Mouse (Mus musculus): ENCODE data around the gene Mvb12b. TPM values are rescaled to one million over a fixed set of nuclear protein-coding genes. Genes with fewer than 3 reads are reported as not detected.

The Mvb12b gene
- polyA plus RNA-seq, 1 experiment from 2014 or later = 19.5 TPM

GRCm38 (mm10) chr2:33778466-33778865 is 109.3 kb downstream of the Mvb12b start:
- H3K4me3 ChIP-seq (ENCODE audit: inconsistent target) = no peak overlapping the region
- H3K36me3 ChIP-seq (ENCODE audit: inconsistent target) = no peaks in the 10 kb centered on the region
- no peak overlapping the region for H3K27ac ChIP-seq
- WGBS (ENCODE audit: missing documents) = 94% methylated on average over 4 of the region's 4 CpGs
- no peaks in the 10 kb centered on the region for H3K79me2 ChIP-seq (ENCODE audit: inconsistent target)

DNA sequence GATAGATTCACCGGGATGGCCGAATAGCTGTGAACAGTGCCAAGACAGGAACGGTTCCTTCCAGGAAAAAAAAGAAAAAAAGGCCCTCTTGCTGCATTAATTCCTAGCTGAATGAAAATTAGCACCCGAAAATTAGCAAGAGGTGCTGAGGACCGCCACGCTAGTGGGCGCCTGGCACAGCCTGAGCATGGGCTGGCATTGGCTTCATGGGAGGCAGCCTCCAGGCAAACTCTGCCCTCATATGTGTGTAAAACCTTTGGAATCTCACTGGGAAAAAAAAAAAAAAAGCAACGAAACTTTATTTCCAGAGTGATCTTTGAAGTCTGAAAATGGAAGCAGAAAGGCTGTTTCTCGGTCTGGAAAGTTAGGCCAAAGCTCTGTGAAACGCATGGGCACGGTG is 110.7 kb downstream of the Mvb12b start:
- peaks cover 10% of the 10 kb centered on the region; the same call in 1 of the 2 replicates for H3K36me3 ChIP-seq (ENCODE audit: inconsistent target)
- no peaks in the 10 kb centered on the region for H3K79me2 ChIP-seq (ENCODE audit: inconsistent target)
- no peak overlapping the region for H3K4me3 ChIP-seq (ENCODE audit: inconsistent target)
- 97% methylated on average over 11 of the region's 11 CpGs for WGBS (ENCODE audit: missing documents)
- no peak overlapping the region for H3K27ac ChIP-seq

- Histone ChIP-seq H3K79me2 (ENCODE audit: inconsistent target) (no peaks in the 10 kb centered on the region), H3K4me3 (ENCODE audit: inconsistent target) (no peak overlapping the region), H3K36me3 (ENCODE audit: inconsistent target) (peaks cover 10% of the 10 kb centered on the region; the same call in 1 of the 2 replicates), H3K27ac (no peak overlapping the region)
- WGBS (ENCODE audit: missing documents) = 93% methylated on average over 2 of the region's 2 CpGs
These were observed 112.9 kb downstream of the Mvb12b start for GRCm38 (mm10) chr2:33774884-33775283.

GRCm38 (mm10) chr2:33774106-33774505 is 113.6 kb downstream of the Mvb12b start:
- Histone ChIP-seq H3K36me3 (ENCODE audit: inconsistent target) (peaks cover 10% of the 10 kb centered on the region; the same call in 1 of the 2 replicates), H3K27ac (no peak overlapping the region)
- WGBS (ENCODE audit: missing documents) = 86% methylated on average over 4 of the region's 4 CpGs

DNA sequence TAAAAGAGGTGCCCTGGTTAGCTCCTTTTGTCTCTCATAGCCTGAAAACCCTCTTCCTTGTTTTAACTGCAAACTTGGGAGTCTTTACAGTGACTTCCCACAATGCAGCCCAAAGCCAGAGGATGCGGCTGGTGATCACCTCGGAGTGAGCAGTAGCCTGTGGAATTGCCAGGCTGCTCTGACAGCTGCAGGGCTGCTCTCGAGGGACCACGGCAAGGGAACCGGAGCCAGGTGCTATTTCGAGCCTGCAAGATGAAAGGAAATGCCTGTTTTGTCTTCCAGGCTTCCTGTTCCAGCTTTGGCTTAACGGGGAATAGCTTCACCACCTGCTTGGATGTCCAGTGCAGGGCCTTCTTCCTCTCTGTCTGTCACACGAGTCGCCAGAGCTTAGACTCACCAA is 115.3 kb downstream of the Mvb12b start:
- no peaks in the 10 kb centered on the region for H3K79me2 ChIP-seq (ENCODE audit: inconsistent target)
- no peak overlapping the region for H3K4me3 ChIP-seq (ENCODE audit: inconsistent target)
- peaks cover 10% of the 10 kb centered on the region; the same call in 1 of the 2 replicates for H3K36me3 ChIP-seq (ENCODE audit: inconsistent target)
- 81% methylated on average over 9 of the region's 9 CpGs for WGBS (ENCODE audit: missing documents)
- no peak overlapping the region for H3K27ac ChIP-seq

More at GRCm38 (mm10) chr2:33774106-33774505, 113.6 kb downstream of the Mvb12b start:
- H3K79me2 ChIP-seq (ENCODE audit: inconsistent target) = no peaks in the 10 kb centered on the region
- no peak overlapping the region for H3K4me3 ChIP-seq (ENCODE audit: inconsistent target)

GRCm38 (mm10) chr2:33771388-33771787 is 116.4 kb downstream of the Mvb12b start:
- Histone ChIP-seq H3K4me3 (ENCODE audit: inconsistent target) (no peak overlapping the region), H3K27ac (no peak overlapping the region), H3K36me3 (ENCODE audit: inconsistent target) (peaks cover 10% of the 10 kb centered on the region; the same call in 1 of the 2 replicates), H3K79me2 (ENCODE audit: inconsistent target) (no peaks in the 10 kb centered on the region)
- WGBS (ENCODE audit: missing documents) = 93% methylated on average over 10 of the region's 10 CpGs

DNA sequence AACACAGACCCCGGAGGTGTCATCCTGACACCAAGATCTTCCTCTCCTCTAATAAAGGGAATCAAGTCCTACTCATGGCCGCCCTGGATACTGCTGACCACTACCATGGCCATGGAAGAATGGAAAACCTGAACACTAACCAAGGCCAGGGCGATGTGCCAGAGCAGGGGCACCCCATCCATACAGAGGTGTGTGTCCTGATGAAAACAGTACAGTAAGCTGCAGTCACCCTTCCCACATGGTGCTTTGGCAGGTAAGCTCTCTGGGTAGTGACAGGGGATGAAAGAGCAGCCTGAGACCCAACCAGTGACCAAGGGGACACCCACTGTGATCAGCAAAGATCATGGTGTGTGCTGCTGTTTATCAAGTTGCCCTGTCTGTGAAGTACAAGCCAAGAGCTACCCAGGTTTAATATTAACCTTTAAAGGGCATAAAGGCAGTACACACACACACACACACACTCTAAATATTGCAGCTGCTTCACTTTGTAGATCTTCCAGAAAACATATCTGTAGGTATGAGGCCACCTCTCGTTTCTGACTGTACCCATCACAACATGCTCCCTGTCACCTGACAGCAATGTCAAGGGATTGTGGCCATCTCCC is 117.1 kb downstream of the Mvb12b start:
- no peak overlapping the region for H3K4me3 ChIP-seq (ENCODE audit: inconsistent target)
- no peak overlapping the region for H3K27ac ChIP-seq
- 95% methylated on average over 4 of the region's 4 CpGs for WGBS (ENCODE audit: missing documents)
- H3K36me3 ChIP-seq (ENCODE audit: inconsistent target) = peaks cover 10% of the 10 kb centered on the region; the same call in 1 of the 2 replicates
- H3K79me2 ChIP-seq (ENCODE audit: inconsistent target) = no peaks in the 10 kb centered on the region

DNA sequence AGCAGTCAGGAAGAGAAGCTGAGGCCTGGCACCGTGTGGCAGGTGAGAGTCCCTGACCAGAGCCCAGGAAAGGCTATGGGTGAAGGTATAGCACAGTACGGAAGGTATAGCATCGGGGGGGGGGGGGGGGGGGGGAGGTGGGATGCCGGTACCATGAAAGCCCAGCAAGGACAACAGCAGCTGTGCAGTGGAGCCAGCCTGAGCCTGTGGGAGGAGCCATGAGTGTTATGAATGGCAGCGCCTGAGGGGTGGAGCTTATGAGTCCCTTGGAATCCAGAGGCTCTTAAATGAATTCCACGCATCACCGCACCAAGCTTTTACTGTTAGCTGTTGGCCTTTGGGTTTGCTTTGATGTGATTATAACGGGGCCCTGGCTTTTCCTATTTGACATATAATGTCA is 123.3 kb downstream of the Mvb12b start:
- no peak overlapping the region for H3K27ac ChIP-seq
- WGBS (ENCODE audit: missing documents) = 93% methylated on average over 5 of the region's 8 CpGs
- H3K36me3 ChIP-seq (ENCODE audit: inconsistent target) = no peaks in the 10 kb centered on the region
- no peaks in the 10 kb centered on the region for H3K79me2 ChIP-seq (ENCODE audit: inconsistent target)
- no peak overlapping the region for H3K4me3 ChIP-seq (ENCODE audit: inconsistent target)

DNA sequence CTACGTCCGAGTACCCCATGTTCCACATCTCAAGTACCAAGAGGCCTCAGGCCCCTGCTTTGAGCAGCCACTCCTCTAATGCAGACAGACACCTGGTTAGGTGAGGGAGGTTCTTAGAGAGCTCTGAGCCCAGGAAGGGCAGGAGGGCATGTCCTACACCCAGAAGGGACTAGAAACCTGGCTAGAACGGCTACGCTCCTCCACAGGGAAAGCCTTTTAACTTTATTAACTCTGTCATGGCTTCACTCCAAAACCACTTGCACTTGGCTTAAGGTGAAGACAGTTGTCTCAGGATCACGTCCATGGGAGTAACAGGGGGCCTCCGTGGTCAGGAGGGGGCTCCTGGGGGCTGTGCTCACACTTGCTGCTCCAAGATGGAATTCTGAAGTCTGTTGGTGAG is 125.5 kb downstream of the Mvb12b start:
- WGBS (ENCODE audit: missing documents) = 58% methylated on average over 6 of the region's 6 CpGs
- peak overlapping the region; percentile 15; the same call in 1 of the 2 replicates for H3K27ac ChIP-seq
- no peaks in the 10 kb centered on the region for H3K79me2 ChIP-seq (ENCODE audit: inconsistent target)
- no peaks in the 10 kb centered on the region for H3K36me3 ChIP-seq (ENCODE audit: inconsistent target)
- H3K4me3 ChIP-seq (ENCODE audit: inconsistent target) = no peak overlapping the region

GRCm38 (mm10) chr2:33760571-33760991 is 127.2 kb downstream of the Mvb12b start:
- no peak overlapping the region for H3K27ac ChIP-seq
- 93% methylated on average over 13 of the region's 13 CpGs for WGBS (ENCODE audit: missing documents)
- H3K36me3 ChIP-seq (ENCODE audit: inconsistent target) = no peaks in the 10 kb centered on the region
- no peak overlapping the region for H3K4me3 ChIP-seq (ENCODE audit: inconsistent target)
- H3K79me2 ChIP-seq (ENCODE audit: inconsistent target) = no peaks in the 10 kb centered on the region

DNA sequence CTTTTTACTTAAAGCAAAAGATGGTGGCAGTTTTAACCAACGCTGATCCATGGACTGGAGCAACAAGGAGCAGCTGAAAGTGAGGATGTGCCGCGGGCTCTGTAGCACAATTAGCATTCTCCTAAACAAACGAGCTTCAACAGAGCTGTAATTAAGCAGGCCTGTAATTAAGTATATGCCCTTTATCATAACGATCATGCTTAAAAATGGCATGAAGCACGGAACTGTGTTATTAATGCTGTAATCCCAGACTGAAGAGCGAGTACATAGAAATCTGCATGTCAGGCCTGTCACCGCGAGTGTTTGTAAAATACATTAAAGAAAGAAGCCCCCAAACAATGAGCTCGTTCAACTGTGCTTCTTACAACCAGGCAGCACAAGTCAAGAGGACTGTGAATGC is 128.3 kb downstream of the Mvb12b start:
- Histone ChIP-seq H3K79me2 (ENCODE audit: inconsistent target) (no peaks in the 10 kb centered on the region), H3K4me3 (ENCODE audit: inconsistent target) (no peak overlapping the region)
- WGBS (ENCODE audit: missing documents) = 96% methylated on average over 10 of the region's 10 CpGs

DNA sequence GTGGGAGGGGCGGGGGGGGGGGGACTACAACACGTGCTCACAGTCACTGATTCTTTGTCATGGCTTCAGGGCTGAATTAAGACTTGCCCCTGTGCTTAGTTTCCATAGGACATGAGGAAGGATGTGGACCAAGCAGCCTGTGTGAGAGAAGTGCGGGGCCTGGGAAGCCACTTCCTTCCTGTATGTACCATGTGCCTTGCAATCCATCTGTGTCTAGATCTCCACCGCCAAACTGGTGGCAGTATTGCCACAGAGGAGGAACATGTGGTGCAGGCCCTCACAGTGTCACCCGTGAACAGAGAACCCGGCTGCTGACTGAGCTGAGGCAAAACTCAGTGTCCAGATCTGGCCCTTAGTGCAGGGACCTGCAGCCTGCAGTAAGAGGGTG is 132.1 kb downstream of the Mvb12b start:
- Histone ChIP-seq H3K27ac (peak overlapping the region; percentile 85), H3K4me3 (ENCODE audit: inconsistent target) (no peak overlapping the region), H3K36me3 (ENCODE audit: inconsistent target) (no peaks in the 10 kb centered on the region; the same call in 1 of the 2 replicates), H3K79me2 (ENCODE audit: inconsistent target) (no peaks in the 10 kb centered on the region)
- 0% methylated on average over 6 of the region's 6 CpGs for WGBS (ENCODE audit: missing documents)

More for the DNA sequence above, 128.3 kb downstream of the Mvb12b start:
- Histone ChIP-seq H3K36me3 (ENCODE audit: inconsistent target) (no peaks in the 10 kb centered on the region), H3K27ac (no peak overlapping the region)

DNA sequence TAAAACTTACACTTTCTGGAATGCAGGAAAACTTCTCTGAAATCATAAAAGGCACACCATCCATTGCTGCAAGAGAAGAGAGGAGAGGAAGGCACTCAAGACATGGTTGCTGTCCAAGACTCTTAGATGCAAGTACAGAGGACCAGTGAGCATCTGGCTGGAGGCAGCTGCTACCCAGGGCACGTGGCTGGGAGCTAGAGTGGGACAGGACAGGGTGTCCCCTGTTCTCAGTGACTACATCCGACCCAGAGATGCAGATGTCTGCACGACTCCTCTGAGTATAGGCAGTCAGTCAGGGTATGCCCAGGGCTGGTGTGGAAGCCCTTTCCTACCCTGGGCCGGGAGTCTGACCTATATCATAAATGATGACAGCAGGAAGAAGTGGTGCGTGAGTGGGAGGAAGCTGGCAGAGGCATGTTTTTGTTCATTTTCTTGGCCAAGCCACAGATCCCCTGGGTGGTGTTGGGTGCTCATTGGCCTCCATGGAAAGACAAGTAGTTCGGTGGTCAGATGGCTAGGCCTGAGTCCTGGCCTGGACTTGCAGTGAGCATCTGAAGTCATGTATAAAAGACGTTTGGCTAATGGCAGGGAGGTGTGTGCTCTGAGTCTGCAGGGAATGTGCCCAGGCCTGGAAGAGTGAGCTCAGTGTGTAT is 132.6 kb downstream of the Mvb12b start:
- 24% methylated on average over 7 of the region's 7 CpGs for WGBS (ENCODE audit: missing documents)
- Histone ChIP-seq H3K27ac (peak overlapping the region; percentile 85), H3K36me3 (ENCODE audit: inconsistent target) (no peaks in the 10 kb centered on the region; the same call in 1 of the 2 replicates)

GRCm38 (mm10) chr2:33754317-33754633 is 133.5 kb downstream of the Mvb12b start:
- WGBS (ENCODE audit: missing documents) = 95% methylated on average over 3 of the region's 3 CpGs

More for the DNA sequence above, 132.6 kb downstream of the Mvb12b start:
- Histone ChIP-seq H3K79me2 (ENCODE audit: inconsistent target) (no peaks in the 10 kb centered on the region), H3K4me3 (ENCODE audit: inconsistent target) (no peak overlapping the region)

GRCm38 (mm10) chr2:33753630-33754316 is 134.0 kb downstream of the Mvb12b start:
- Histone ChIP-seq H3K27ac (peak overlapping the region; percentile 85; the same call in 1 of the 2 replicates), H3K79me2 (ENCODE audit: inconsistent target) (no peaks in the 10 kb centered on the region), H3K36me3 (ENCODE audit: inconsistent target) (peaks cover 9% of the 10 kb centered on the region; the same call in 1 of the 2 replicates), H3K4me3 (ENCODE audit: inconsistent target) (no peak overlapping the region)
- 66% methylated on average over 15 of the region's 15 CpGs for WGBS (ENCODE audit: missing documents)

More at GRCm38 (mm10) chr2:33754317-33754633, 133.5 kb downstream of the Mvb12b start:
- peaks cover 5% of the 10 kb centered on the region; the same call in 1 of the 2 replicates for H3K36me3 ChIP-seq (ENCODE audit: inconsistent target)
- peak overlapping the region; percentile 85 for H3K27ac ChIP-seq
- H3K4me3 ChIP-seq (ENCODE audit: inconsistent target) = no peak overlapping the region
- no peaks in the 10 kb centered on the region for H3K79me2 ChIP-seq (ENCODE audit: inconsistent target)
